Mouse (Mus musculus) CD4-positive helper T cell, adult 2 months (primary cell): ENCODE measurements around the gene Rab23.
"Not testable (repeated sequence)": the region's sequence is repeated elsewhere in the genome, so short reads cannot be mapped to it uniquely, and the experiment has no call there.

ENCODE experiments used
- DNase-seq: peaks from one replicate; pipeline ENCODE4 v3.0.0-alpha.2; 2012; ENCODE audit warnings: low read depth, missing footprints, low spot score

The Rab23 gene

DNA sequence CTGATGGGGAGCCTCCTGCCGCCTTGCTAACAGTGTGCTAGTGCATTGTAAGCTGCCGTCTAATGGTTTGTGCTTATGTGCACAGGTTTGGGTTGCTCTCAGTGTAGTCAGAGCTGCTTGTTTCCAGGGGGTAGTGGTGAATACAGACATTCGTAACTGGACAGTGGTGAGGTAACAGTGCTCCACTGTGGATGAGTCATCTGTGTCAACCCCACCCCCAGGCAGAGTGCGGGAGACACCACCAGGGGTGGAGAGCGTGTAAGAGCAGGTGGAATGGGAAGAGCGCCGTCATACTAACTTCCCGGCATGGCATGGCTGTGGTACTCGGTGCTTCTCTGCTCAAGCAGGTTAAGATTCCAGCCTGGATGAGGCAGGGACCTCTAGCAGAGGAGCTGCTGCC is 13.4 kb downstream of the Rab23 start:
- DNase-seq = no peak

DNA sequence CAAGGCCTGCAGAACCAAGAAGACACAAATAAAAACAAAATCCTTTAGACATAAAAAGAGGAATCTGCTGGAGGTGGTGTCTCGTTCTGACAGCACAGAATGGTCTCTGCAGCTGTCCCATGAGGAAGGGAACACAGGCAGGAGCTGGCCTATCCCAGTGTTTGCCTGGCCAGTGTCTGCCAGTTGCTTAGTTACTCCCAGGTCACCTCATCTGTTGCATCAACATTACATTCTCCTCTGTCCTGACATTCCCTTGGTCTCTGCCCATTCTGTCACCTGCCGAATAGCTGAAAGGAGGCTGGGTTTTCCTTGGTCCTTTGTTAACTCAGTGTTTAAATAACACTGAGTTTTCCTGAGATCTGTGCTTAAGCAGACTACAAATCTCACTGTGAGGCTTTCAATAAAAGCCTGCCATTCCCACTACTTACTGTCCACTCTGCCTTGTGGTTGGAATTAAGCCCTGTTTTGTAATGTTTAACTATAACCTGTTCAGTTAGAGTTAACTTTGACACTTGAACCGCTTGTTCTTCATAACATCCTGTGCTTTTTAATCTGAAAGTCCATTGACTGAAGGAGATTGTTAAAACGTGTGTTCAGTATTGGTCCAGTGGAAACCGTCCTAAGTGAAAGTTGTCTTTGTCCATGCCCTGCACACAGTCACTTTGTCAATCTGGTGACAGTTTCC is 14.5 kb downstream of the Rab23 start:
- no peak for DNase-seq

GRCm38 (mm10) chr1:33738281-33738680 is 18.6 kb downstream of the Rab23 start:
- DNase-seq = no peak

- DNase-seq = no peak
Measured at GRCm38 (mm10) chr1:33738681-33739278, 19.1 kb downstream of the Rab23 start.

GRCm38 (mm10) chr1:33739302-33739701 is 19.6 kb downstream of the Rab23 start:
- peak; percentile 76 for DNase-seq

DNA sequence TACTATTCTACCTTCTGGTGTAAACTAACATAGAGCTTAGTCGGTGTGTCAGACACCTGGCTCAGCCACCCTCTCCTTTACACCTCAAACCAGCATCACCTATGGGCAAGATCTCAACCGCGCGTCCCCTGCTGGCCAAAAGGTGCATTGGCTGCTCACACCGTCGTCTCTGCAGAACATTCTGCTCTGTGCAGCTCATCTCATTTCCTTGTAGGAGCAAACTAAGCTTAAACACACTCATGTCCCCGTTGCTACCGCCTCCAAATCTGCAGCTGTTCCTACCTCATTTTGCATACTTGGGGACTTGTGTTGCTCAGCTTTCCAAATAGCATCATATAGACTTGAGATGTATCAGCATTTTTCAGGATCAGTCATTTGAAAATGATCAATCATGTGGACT is 23.2 kb downstream of the Rab23 start:
- peak; percentile 42 for DNase-seq

DNA sequence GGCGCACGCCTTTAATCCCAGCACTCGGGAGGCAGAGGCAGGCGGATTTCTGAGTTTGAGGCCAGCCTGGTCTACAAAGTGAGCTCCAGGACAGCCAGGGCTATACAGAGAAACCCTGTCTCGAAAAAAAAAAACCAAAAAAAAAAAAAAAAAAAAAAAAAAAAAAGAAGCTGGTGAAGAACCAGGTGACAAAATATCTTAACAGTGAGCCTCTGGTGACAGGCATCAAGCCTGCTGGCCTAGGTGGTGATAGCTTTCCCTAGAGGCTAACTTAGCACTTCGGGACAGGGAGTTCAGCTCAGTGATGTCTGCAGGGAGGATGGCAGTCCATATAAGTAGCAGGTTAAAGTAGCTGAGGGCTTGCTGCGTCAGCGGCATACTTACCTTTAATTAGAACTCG is 25.1 kb downstream of the Rab23 start:
- DNase-seq = not testable (repeated sequence)

- no peak for DNase-seq
Measured at GRCm38 (mm10) chr1:33745901-33746300, 26.2 kb downstream of the Rab23 start.

GRCm38 (mm10) chr1:33749109-33749508 is 29.4 kb downstream of the Rab23 start:
- no peak for DNase-seq

GRCm38 (mm10) chr1:33749709-33750108 is 30.0 kb downstream of the Rab23 start:
- DNase-seq = not testable (repeated sequence)

- no peak for DNase-seq
Measured at GRCm38 (mm10) chr1:33751283-33751682, 31.6 kb downstream of the Rab23 start.

DNA sequence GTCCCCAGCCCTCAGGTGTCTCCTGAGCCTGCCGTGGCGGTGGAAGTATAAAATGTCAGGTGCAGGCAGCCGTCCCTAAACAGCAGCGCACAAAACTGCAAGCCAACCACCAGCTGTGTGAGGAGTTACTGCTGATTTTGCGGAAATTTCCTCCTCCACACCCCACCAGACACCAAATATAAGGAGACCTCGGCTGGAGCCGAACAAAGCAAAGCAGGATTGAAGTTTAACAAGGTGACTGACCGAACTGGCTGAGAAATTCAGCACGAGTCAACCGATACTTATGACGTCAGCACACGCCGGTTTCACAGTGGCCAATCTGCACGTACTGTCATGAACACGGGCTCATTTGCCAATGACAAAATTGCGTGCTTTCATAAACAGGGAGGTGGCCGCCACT is 34.4 kb downstream of the Rab23 start:
- DNase-seq = no peak

GRCm38 (mm10) chr1:33754965-33755735 is 35.5 kb downstream of the Rab23 start:
- no peak for DNase-seq

GRCm38 (mm10) chr1:33755799-33756198 is 36.1 kb downstream of the Rab23 start:
- no peak for DNase-seq

DNA sequence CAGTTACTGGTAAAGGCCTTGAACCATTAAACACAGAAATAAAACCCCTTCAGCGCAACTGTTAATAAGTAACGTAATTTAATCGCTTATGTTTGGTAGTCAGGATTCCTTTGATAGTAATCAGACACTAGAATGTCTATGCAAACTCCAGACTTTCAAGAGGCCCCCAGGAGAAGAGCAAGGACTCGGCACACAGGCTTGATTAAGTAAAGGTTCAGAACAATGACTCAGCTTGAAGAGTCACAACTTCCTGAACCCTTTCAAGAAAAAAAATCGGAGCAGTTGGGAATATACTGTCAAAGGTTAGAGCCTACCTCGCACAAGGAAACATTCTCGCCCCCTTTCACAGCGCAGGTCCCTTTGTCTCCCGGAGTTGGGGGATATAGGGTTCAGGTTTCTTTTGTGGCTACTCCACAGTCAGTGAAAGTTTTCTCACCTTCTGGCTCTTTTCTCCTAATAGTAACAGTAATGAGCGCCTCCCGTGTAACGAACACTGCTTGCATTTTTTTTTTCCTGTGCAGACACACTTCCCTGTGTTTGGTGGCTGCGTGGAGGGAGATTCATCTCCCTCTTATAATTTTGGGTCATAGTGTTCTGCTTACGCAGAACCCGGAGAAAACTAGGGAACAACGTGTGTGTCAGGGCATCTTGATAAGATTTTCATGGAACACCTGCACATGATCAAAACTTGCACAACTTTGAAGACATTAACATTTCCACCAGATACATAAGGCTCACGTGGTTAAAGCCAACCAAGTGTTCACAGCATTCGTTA is 36.8 kb downstream of the Rab23 start:
- peak; percentile 9 for DNase-seq

DNA sequence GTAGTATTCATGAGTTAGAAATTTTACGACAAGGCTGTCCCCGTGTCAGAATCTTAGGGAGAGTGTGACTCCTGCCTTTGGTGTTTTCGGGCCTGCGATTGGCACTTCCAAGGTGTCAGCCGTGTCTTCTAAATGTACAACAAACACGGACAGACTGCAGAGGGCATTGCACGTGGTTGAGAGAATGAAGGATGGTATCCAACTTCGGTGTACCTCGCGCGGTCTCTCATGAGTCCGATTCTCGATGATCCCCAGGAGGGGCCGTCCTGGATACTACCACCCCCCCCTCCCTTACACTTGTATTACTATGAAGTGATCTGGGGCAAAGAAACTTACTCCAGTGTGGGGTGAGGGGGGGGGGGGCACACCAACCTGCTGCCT is 37.3 kb downstream of the Rab23 start:
- DNase-seq = peak; percentile 22

DNA sequence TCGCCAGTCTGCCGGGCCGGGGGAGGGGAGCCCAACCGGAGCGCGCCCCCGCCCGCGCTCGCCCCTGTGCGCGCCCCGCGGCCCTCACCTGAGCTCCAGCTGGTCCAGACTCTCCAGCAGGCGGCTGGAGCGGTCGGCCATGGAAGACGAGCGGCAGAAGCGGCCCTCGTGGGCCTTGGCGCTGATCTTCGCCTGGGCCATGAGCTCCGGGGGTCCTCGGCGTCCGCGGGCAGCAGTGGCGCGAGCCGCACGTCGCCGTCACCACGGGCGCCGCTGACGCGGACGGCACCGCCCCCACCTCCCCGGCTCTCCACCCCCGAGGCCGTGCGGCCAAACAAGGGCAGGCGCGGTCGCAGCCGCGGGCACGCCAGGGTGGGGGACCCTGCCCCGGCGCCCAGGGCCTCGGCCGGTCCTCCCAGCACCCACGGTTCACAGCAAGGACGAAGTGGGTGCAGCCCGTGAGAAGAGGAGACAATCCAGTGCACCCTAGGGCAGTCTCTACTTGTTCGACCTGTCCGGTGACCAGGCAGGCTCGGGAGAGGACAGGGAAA is 37.9 kb downstream of the Rab23 start, which contains the start of gene Bag2:
TSS of gene Bag2 (minus strand) at position 305 of the 551 bp plus-strand sequence.
- peak; percentile 59 for DNase-seq

- DNase-seq = no peak
Measured at GRCm38 (mm10) chr1:33758488-33758887, 38.8 kb downstream of the Rab23 start.

DNA sequence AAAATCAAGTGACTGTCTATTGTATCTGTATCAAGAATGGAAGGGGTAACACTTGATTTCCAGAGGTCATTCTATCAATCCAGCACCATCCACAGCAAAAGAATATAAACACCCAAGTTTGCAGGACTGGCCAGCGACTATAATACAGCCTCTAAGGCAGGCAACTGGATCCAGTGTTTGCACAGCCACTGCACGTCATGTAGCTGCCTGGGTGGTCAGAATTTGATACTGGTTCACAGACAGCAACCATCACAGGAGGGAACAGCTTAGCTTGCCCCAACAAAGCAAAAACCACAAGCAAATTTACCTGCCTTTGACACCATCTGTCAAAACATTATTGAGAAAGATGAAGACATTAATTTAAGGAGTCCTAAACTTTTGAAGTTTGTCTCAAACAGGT is 44.1 kb downstream of the Rab23 start:
- DNase-seq = no peak

DNA sequence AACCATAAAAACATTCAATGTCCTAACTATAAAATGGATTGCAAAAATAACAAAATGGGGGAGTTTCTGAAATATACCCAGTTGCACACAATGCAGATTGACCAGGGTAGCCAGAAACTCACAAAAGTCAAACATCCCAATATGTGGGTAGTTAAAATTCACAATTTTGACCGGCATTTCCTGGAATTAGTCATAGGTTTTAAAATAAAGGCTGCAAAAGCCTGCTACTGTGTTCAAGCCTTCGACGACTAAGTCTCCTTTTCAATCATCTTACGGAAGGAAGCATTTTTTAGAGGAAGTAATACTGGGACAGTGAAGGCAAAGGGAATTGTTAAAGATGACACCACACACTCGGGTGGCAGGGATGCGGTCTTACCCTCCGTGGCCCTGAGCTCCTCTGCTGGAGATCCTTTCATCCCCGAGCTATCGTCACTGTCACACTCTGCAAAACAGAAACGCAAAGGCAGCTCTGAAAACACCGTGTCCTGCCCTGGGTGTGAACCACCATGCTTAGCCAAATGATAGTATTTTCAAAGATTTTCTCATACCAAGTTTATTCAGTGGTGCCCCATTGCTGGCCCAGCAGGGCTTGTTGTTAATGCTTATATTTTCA is 45.9 kb downstream of the Rab23 start:
- DNase-seq = no peak
